Mouse (Mus musculus) CH12.LX (cell line): ENCODE data around the gene Cd70. TPM values are rescaled to one million over a fixed set of nuclear protein-coding genes. Genes with fewer than 3 reads are reported as not detected.

Experiments used
- DNase-seq: peaks from one replicate; pipeline ENCODE4 v3.0.0-alpha.2; 2013; ENCODE audit errors: extremely low read depth
- H3K27ac ChIP-seq: 2 replicates; pipeline ENCODE4 v1.5.1; 2012; ENCODE audit warnings: low read depth, mild to moderate bottlenecking, control low read depth, moderate library complexity; ENCODE audit not compliant: insufficient read depth
- H3K27me3 ChIP-seq: replicated peaks from 2 replicates; pipeline ENCODE3; 2012; ENCODE audit warnings: inconsistent platforms
- H3K36me3 ChIP-seq, 2 experiments: replicated peaks in 1 of 2; 2 replicates each; pipeline versions ENCODE3 to v1.6.1; 2012; ENCODE audit warnings: inconsistent platforms in 1 of 2, low read length in 1 of 2, mild to moderate bottlenecking in 1 of 2, mixed read lengths in 1 of 2, moderate library complexity in 1 of 2; ENCODE audit not compliant: control insufficient read depth in 1 of 2, insufficient read depth in 1 of 2
- H3K4me1 ChIP-seq, 2 experiments: 2 replicates each; pipeline ENCODE4 v1.6.1; 2012; ENCODE audit warnings: inconsistent platforms in 1 of 2, moderate library complexity in 1 of 2; ENCODE audit not compliant: insufficient read depth in 2 of 2, control insufficient read depth in 1 of 2
- H3K4me2 ChIP-seq: 2 replicates; pipeline ENCODE4 v1.6.1; 2012; ENCODE audit warnings: low read depth, mild to moderate bottlenecking, control low read depth; ENCODE audit not compliant: poor library complexity, insufficient read depth, severe bottlenecking
- H3K4me3 ChIP-seq, 3 experiments: fragments of 150-350 bp in 1 of 3; sonication (generic) in 1 of 3; replicated peaks in 1 of 3; 2 replicates each; pipeline versions ENCODE3 to v1.5.1; 2011 to 2012; ENCODE audit warnings: low read depth in 2 of 3, low read length in 2 of 3, mild to moderate bottlenecking in 2 of 3, moderate library complexity in 2 of 3, control low read depth in 1 of 3, improper control_type of control experiment in 1 of 3, inconsistent platforms in 1 of 3, mixed read lengths in 1 of 3; ENCODE audit not compliant: poor library complexity in 1 of 3
- H3K79me2 ChIP-seq: replicated peaks from 2 replicates; pipeline ENCODE4 v1.6.1; 2012; ENCODE audit warnings: mild to moderate bottlenecking, moderate library complexity; ENCODE audit not compliant: control insufficient read depth, poor library complexity, insufficient read depth, severe bottlenecking; ENCODE audit errors: extremely low read depth
- H3K9ac ChIP-seq: 2 replicates; pipeline ENCODE4 v1.6.1; 2012; ENCODE audit warnings: low read depth, mild to moderate bottlenecking, control low read depth, moderate library complexity; ENCODE audit not compliant: insufficient read depth
- H3K9me3 ChIP-seq: replicated peaks from 2 replicates; pipeline ENCODE3; 2012; ENCODE audit warnings: low read length, inconsistent platforms, mixed read lengths
- BHLHE40 ChIP-seq: IDR thresholded peaks from 2 replicates; pipeline ENCODE4 v1.6.1; 2011; ENCODE audit warnings: mild to moderate bottlenecking, low read depth, low read length, improper control_type of control experiment
- CHD2 ChIP-seq: IDR thresholded peaks from 2 replicates; pipeline ENCODE4 v1.6.1; 2011; ENCODE audit warnings: low read length, improper control_type of control experiment
- EP300 ChIP-seq: IDR thresholded peaks from 2 replicates; pipeline ENCODE4 v1.6.1; 2011; ENCODE audit warnings: low read length, improper control_type of control experiment
- IRF4 ChIP-seq: IDR thresholded peaks from 2 replicates; pipeline ENCODE4 v1.6.1; 2014; ENCODE audit warnings: low read depth, mild to moderate bottlenecking, inconsistent platforms, low read length, improper control_type of control experiment
- JUN ChIP-seq: IDR thresholded peaks from 2 replicates; pipeline ENCODE4 v1.6.1; 2011; ENCODE audit warnings: low read depth, mild to moderate bottlenecking, low read length, improper control_type of control experiment, moderate library complexity; ENCODE audit not compliant: insufficient read depth
- MAFK ChIP-seq: IDR thresholded peaks from 2 replicates; pipeline ENCODE4 v1.6.1; 2011; ENCODE audit warnings: low read length, improper control_type of control experiment; ENCODE audit not compliant: insufficient replicate concordance
- MAX ChIP-seq: IDR thresholded peaks from 2 replicates; pipeline ENCODE4 v1.6.1; 2011; ENCODE audit warnings: low read length, improper control_type of control experiment
- MAZ ChIP-seq: IDR thresholded peaks from 2 replicates; pipeline ENCODE4 v1.6.1; 2012; ENCODE audit warnings: low read depth, mild to moderate bottlenecking, inconsistent platforms, low read length, improper control_type of control experiment, moderate library complexity
- MEF2A ChIP-seq: IDR thresholded peaks from 2 replicates; pipeline ENCODE4 v1.6.1; 2014; ENCODE audit warnings: low read depth, mild to moderate bottlenecking, inconsistent platforms, low read length, improper control_type of control experiment, borderline replicate concordance
- MYC ChIP-seq: IDR thresholded peaks from 2 replicates; pipeline ENCODE4 v1.6.1; 2011; ENCODE audit warnings: low read depth, mild to moderate bottlenecking, improper control_type of control experiment, low read length
- NRF1 ChIP-seq: IDR thresholded peaks from 2 replicates; pipeline ENCODE4 v1.6.1; 2014; ENCODE audit warnings: low read depth, mild to moderate bottlenecking, inconsistent platforms, low read length, improper control_type of control experiment, moderate library complexity
- PAX5 ChIP-seq: IDR thresholded peaks from 2 replicates; pipeline ENCODE4 v1.6.1; 2012; ENCODE audit warnings: low read length, inconsistent platforms, mixed read lengths
- TBP ChIP-seq: conservative IDR thresholded peaks from 2 replicates; pipeline ENCODE4 v1.6.1; 2011; ENCODE audit warnings: low read depth, low read length, improper control_type of control experiment
- UBTF ChIP-seq: IDR thresholded peaks from 2 replicates; pipeline ENCODE4 v1.6.1; 2012; ENCODE audit warnings: low read depth, mild to moderate bottlenecking, inconsistent platforms, low read length, improper control_type of control experiment, moderate library complexity
- USF1 ChIP-seq: IDR thresholded peaks from 2 replicates; pipeline ENCODE4 v1.6.1; 2014; ENCODE audit warnings: low read depth, mild to moderate bottlenecking, inconsistent platforms, low read length, improper control_type of control experiment
- USF2 ChIP-seq: conservative IDR thresholded peaks from 2 replicates; pipeline ENCODE4 v1.6.1; 2011; ENCODE audit warnings: low read depth, low read length, improper control_type of control experiment
- ZKSCAN1 ChIP-seq: IDR thresholded peaks from 2 replicates; pipeline ENCODE4 v1.6.1; 2012; ENCODE audit warnings: low read depth, inconsistent platforms, low read length, improper control_type of control experiment, borderline replicate concordance
- ZNF384 ChIP-seq: IDR thresholded peaks from 2 replicates; pipeline ENCODE4 v1.6.1; 2012; ENCODE audit warnings: low read depth, low read length, improper control_type of control experiment, inconsistent platforms
- dilution Hi-C: fragments of 300-500 bp; cut with MboI; formaldehyde crosslinking; loops from 2 replicates; pipeline ENCODE4 v1.14.3; 2020; ENCODE audit warnings: low sequenced_read_pairs; ENCODE audit not compliant: extremely low pct_unique_long_range_greater_than_20kb, extremely low pct_ligation_motif_present
- in situ Hi-C: fragments of 300-500 bp; cut with MboI; formaldehyde crosslinking; loops from 3 replicates; pipeline ENCODE4 v1.14.3; 2019; ENCODE audit warnings: low sequenced_read_pairs, low pct_ligation_motif_present, low pct_unique_long_range_greater_than_20kb, mixed read lengths
- polyA plus RNA-seq: library from polyadenylated mRNA; unstranded; fragments of >175 nt; gene quantifications from 2 replicates; pipeline ENCODE4 v1.2.1, GENCODE M21; 2012; ENCODE audit warnings: low read depth; ENCODE audit not compliant: insufficient read length
- total RNA-seq, 2 experiments: library from RNA; depleted of rRNA; stranded (reverse); fragments of 300-350 nt in 1 of 2; fragments of >200 nt in 1 of 2; gene quantifications; 2 replicates each; pipeline ENCODE4 v1.2.3; 2012 to 2014

The Cd70 gene
- total and polyA plus RNA-seq, 3 experiments: 137 to 965 (median 321) TPM

DNA sequence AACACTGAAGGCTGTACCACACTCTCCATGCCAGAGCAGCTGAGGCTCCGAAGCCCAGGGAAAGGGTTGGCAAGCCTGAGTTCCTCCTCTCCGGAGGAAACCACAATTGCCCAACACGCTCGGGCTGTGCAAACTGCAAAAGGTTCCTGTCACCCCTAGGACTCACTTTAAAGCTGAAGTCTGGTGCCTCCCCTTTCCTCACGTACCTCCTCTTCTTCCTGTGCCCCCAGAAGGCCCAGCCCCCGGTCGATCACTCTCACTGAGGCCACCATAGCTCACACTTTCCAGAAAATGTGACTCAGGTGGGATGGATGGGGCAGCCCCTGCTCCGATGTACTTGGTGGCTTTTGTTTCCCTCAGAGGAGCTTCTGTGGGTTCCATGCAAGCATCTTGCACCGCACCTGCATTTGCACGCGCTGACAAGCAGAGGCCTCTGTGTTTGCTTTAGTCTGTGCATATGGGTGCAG, 44.5 kb upstream of the Cd70 start, which contains the start of gene Tnfsf14 (continued):
- TF ChIP-seq TBP (peak; percentile 85), MAFK (peak; percentile 73), MYC (0 out of 2 replicates have a peak, but pooled peaks have one; percentile 52), UBTF (no peak), USF1 (no peak), JUN (peak; percentile 44; the same call in 1 of the 2 replicates)

- peaks cover 6 to 42% of the 10 kb centered on the region in 2 experiments for H3K4me1 ChIP-seq
Measured at GRCm38 (mm10) chr17:57188510-57189192, 39.1 kb upstream of the Cd70 start.

GRCm38 (mm10) chr17:57185641-57186040, 36.1 kb upstream of the Cd70 start:
- H3K27ac ChIP-seq: no peak overlapping the region
- H3K4me3 ChIP-seq: no peak overlapping the region
- H3K36me3 ChIP-seq: peaks cover 0 to 18% of the 10 kb centered on the region in 2 experiments
- dilution Hi-C loops: no loop called here
- peaks cover 14% of the 10 kb centered on the region for H3K9me3 ChIP-seq
- no peak for DNase-seq
- no peaks in the 10 kb centered on the region for H3K27me3 ChIP-seq
- in situ Hi-C loops: no loop called here
- peaks cover 3 to 37% of the 10 kb centered on the region in 2 experiments for H3K4me1 ChIP-seq
- TF ChIP-seq MAZ (no peak), MAX (no peak), EP300 (no peak), CHD2 (no peak)
- H3K79me2 ChIP-seq: no peaks in the 10 kb centered on the region
- no peak overlapping the region for H3K9ac ChIP-seq
- H3K4me2 ChIP-seq: no peak overlapping the region

More at GRCm38 (mm10) chr17:57188510-57189192, 39.1 kb upstream of the Cd70 start:
- Histone ChIP-seq H3K9me3 (peaks cover 9% of the 10 kb centered on the region), H3K27me3 (no peaks in the 10 kb centered on the region)
- in situ Hi-C loops: no loop called here
- no peak for TF ChIP-seq CHD2
- TF ChIP-seq NRF1: no peak
- no peak for TF ChIP-seq USF2
- no peak for TF ChIP-seq TBP
- TF ChIP-seq BHLHE40: no peak
- TF ChIP-seq IRF4: peak; percentile 51; the same call in 1 of the 2 replicates
- peak; percentile 86 for TF ChIP-seq ZNF384
- TF ChIP-seq MEF2A: no peak
- no peak for TF ChIP-seq PAX5
- TF ChIP-seq ZKSCAN1: no peak
- TF ChIP-seq, all 38 proteins: peak for 2
- Histone ChIP-seq H3K36me3 (peaks cover 0 to 26% of the 10 kb centered on the region in 2 experiments), H3K27ac (no peak overlapping the region), H3K4me3 (no peak overlapping the region), H3K9ac (no peak overlapping the region), H3K79me2 (no peaks in the 10 kb centered on the region), H3K4me2 (no peak overlapping the region)
- DNase-seq: peak; percentile 31
- dilution Hi-C loops: no loop called here
